Mouse (Mus musculus): ENCODE results near the gene Fancl.
A peak's percentile ranks its signal among the peaks of the same experiment; 100 is the strongest.
"Not testable (repeated sequence)": the region's sequence is repeated elsewhere in the genome, so short reads cannot be mapped to it uniquely, and the experiment has no call there.

The Fancl gene

GRCm38 (mm10) chr11:26385971-26386370 is at the start of gene Fancl:
TSS of gene Fancl (plus strand) at chr11:26386135.
- no peak for DNase-seq (ENCODE audit: extremely low spot score, low spot score)

DNA sequence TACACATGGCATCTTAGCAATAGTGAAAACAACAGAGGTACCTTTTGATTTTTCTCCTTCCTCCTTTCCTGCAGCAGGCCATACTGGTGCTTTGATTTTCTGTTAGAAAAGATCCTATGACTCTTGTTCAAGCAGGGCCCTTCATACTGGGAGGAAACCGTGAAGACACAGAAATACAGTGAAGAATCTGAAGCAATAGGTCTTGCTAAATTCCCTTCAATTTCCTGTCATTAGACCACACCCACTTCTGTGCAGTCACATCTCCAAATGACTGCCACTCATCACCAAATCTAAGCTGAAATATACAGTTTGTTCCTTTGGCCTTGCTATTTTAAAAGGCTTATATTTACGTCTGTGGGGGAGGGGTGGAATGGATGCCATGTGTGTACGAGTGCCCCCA is 49.1 kb upstream of the Fancl start:
- no peak for DNase-seq (ENCODE audit: extremely low spot score, low spot score)

DNA sequence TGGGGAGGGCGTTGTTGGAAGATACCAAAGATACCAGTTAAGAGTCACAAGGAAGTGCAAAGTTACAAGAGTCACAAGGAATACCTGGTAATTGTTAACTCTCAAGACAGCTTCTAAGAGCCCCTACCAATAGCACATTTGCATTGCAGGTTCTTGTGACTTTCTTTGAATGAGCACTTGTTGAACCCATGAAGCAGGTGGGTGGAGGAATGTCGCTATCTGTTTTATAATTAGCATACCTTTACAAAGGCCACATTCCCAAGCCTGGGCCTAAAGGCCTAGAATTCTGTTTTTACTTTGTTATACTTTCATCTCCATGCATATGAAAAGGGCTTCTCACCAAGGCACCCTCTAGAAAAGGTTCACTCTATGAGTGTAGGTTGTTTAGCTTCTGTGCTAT is 15.8 kb upstream of the Fancl start:
- not testable (repeated sequence) for DNase-seq (ENCODE audit: extremely low spot score, low spot score)

GRCm38 (mm10) chr11:26371980-26372379 is 14.0 kb upstream of the Fancl start:
- not testable (repeated sequence) for DNase-seq (ENCODE audit: extremely low spot score, low spot score)

DNA sequence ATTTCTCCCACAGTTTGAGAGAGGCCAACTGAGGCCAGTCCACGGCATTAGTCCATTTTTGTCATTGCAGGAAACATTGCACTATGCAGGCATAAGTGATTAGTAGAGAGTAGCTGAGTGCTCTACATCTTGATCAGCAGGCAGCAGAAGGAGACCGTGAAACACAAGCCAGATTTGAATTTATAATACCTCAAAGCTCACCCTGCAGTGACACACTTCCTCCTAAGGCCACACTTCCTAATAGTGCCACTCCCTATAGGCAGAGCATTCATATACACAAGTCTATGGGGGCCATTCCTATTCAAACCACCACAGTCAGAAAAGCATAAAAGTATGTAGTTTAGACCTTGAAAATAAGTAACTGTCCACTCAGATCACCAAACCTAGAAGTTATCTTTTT is 11.8 kb upstream of the Fancl start:
- no peak for DNase-seq (ENCODE audit: extremely low spot score, low spot score)

- no peak for DNase-seq (ENCODE audit: extremely low spot score, low spot score)
These were observed 7.9 kb upstream of the Fancl start for GRCm38 (mm10) chr11:26378074-26378473.

DNA sequence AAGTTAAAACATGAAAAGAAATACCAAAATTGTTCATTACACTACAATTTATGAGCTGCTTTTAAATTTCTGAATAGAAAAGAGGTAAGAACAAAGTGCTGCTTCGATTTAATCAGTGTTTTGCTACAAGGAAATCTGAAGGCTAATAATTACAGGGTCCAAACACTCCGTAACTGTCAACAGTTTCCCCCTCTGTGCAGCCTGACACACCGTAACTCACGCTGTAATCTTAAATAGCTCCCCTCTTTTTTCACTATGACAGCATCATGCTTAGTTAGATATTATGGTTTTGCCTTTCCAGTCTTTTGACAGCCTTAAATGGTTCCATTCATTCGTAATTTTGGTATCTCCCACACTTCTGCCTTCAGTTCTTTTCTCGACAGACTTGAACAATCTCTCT is 4.4 kb upstream of the Fancl start:
- no peak for DNase-seq (ENCODE audit: extremely low spot score, low spot score)

- DNase-seq (ENCODE audit: extremely low spot score, low spot score): no peak
These were observed 743 bp downstream of the Fancl start for GRCm38 (mm10) chr11:26386678-26387077.

DNA sequence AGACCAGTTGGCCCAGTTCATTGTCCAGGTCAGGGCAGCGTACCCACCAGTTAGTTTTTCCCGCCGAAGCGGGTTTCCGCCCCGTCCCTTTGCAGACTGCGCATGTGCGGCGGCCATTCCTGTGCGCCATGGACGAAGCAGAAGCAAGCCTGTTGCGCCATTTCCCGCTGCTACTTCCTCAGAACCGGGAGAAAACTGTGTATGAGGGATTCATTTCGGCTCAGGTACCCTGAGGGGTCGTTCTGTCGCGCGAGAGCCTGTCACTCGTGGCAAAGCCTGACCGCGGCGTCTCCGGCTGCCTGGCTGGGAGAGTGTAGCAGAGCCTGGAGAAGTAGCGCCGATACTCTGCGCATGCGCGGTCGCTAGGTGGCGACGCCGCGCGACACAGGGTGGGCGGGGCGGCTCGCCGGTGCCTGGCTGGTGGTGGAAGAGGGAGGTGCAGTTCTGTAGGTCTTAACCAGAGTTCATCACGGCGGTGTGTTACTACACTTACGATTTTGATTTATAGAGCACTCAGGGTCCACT is 1.2 kb downstream of the Fancl start:
- DNase-seq (ENCODE audit: extremely low spot score, low spot score): peak; percentile 97

DNA sequence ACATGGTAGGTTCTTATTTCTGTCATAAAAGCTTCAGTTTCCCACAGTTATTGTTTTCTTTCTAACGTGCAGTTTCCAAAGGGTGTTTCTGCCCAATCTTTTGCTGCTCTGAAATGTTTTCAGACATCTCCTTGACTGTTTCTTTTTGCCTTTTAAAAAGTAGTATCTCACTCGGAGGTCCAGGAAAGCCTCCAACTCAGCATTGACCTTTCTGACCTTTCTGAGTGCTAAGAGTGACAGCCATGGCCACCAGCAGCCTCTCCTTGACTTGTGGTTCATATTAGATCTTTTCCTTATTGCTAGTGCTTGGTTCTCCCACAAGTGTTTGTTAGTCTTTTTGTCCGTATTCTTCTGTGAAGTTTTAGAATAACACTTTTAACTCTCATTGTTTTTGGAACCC is 9.6 kb downstream of the Fancl start:
- DNase-seq (ENCODE audit: extremely low spot score, low spot score): no peak

DNA sequence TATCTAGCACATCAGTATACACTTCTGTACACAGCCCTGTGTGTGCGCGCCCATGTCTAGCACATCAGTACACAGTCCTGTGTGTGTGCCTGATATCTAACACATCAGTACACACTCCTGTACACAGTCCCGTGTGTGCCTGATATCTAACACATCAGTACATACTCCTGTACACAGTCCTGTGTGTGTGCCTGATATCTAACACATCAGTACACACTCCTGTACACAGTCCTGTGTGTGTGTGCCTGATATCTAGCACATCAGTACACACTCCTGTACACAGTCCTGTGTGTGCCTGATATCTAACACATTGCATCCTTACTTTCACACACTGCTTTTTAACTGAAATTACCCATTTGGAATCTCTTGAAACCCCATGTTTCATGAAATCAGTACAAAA is 27.0 kb downstream of the Fancl start:
- DNase-seq (ENCODE audit: extremely low spot score, low spot score): no peak

DNA sequence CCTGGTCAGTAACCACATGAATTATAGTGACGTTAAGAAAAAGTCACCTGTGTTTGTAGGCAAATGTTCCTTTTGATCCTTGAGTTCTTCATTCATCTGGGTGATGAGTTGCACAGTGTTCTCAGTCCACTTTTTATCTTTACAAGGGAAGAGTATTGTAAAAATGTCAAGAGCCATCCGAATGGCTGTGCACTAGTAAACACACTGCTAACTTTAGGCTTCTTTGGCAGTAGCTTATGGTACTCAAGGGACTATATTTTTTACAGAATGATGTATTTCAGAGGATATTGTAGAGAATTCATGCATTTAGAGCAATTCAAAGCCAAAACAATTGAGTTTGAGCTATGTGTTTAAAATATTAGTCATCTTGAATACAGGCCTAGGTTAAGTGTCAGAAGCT is 35.5 kb downstream of the Fancl start:
- DNase-seq (ENCODE audit: extremely low spot score, low spot score): no peak

DNA sequence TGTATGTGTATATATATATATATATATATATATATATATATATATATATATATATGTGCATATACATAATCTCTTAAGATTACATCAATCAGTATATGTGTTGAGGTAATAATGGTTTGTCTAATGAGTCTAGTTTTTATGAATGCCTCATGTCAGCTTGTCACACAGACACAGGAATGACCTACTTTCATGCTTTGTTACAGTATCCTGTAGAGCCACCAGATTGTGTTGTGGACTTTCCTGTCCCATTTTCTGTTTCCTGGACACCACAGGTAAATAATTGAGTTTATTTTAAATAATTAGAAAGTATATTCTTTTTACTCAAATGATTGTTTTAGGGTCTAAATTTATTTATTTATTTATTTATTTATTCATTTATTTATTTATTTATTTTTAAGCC is 48.3 kb downstream of the Fancl start:
- DNase-seq (ENCODE audit: extremely low spot score, low spot score): no peak

DNA sequence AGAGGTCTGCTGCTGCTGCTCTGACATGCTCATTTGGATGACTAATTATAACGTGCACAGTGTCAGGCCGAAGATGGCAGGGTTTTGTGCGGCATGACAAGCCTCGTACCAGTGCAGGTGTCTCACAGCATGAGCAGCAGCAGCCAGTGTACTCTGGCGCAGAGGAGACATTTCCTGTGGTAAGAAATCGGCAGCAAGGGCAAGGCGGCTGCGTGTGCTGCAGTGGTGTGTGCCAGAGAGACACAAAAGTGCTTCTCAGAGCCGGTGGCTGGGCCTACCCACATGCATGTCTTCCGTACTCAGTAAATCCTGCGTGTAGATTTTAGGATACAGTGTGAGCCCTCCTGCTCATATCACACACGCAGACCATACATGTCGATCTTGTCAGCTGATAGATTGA is 51.9 kb downstream of the Fancl start:
- no peak for DNase-seq (ENCODE audit: extremely low spot score, low spot score)

DNA sequence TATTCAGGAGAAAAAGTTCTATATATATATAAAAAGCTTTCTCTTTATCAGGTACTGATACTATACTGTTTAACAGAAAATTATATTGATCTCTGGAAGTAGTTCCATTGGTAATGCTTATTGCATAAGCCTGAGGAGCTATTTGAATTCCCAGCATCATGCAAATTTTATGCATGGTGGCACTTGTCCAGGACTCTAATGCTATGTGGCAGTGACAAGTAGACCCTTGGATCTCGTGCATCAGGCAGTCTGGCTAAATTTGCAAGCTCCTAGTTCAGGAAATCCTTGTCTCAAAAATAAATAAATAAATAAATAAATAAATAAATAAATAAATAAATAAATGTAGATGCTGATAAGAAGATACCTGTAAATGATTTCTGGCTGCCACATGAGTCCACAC is 55.2 kb downstream of the Fancl start:
- DNase-seq (ENCODE audit: extremely low spot score, low spot score): no peak

GRCm38 (mm10) chr11:26444374-26444773 is 58.4 kb downstream of the Fancl start:
- DNase-seq (ENCODE audit: extremely low spot score, low spot score): no peak

GRCm38 (mm10) chr11:26449789-26450188 is 63.9 kb downstream of the Fancl start:
- no peak for DNase-seq (ENCODE audit: extremely low spot score, low spot score)

GRCm38 (mm10) chr11:26450636-26451035 is 64.7 kb downstream of the Fancl start:
- DNase-seq (ENCODE audit: extremely low spot score, low spot score): no peak

GRCm38 (mm10) chr11:26451228-26451627 is 65.3 kb downstream of the Fancl start:
- DNase-seq (ENCODE audit: extremely low spot score, low spot score): no peak

DNA sequence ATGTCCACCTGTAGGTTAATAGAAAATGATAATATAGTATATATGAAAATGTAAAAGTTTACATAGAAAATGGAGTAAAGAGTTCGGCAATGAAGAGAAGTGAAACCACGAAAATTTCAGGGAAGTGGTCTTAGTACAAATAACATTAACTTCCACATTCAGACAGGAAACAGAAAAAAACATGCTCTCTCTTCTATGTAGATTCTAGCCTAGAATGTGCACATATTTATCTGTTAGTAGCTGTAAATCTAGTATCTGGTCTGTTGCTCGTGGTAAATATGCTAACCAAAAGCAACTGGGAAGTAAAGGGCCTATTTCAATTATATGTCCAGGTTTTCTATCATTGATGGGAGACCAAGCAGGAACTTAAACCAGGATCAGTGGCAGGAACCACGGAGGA is 66.8 kb downstream of the Fancl start:
- DNase-seq (ENCODE audit: extremely low spot score, low spot score): no peak

- DNase-seq (ENCODE audit: extremely low spot score, low spot score): no peak
These were observed 68.1 kb downstream of the Fancl start for GRCm38 (mm10) chr11:26454081-26454480.

DNA sequence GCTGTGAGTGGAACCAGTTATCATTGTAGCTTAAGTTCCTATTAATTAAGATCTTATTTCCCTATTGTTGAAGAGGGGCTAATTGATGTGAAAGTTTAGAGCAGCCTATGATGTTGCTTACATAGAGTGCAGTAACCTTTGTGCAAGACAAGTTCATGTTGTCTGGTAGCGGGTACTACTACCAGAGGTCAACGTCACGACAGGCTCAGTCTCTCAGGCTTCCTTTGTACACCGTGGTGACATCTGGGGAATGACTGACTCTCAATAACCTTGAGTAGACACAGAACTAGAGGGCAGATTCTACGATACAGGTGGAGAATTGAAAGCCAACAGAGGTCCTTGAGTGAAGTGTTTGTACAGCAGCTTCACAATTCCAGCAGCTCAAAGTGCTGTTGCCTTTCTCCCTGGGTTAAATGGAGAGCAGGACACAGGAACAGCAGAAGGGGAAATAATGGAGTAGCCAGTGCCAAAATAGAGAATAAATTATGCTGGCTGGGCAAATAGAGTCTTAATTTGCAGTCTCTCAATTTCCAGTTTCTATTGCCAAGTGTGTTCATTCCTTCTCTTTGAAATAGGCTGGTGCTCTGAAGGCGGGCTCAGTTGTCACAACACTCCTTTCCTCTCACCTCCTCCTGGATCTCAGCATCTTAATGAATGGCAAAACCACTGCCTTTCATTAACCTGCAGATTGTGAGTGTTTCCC is 91.3 kb downstream of the Fancl start:
- DNase-seq (ENCODE audit: extremely low spot score, low spot score): no peak

- no peak for DNase-seq (ENCODE audit: extremely low spot score, low spot score)
These were observed 95.8 kb downstream of the Fancl start for GRCm38 (mm10) chr11:26481691-26482242.

Measured in neural tube, embryonic 10.5 days (tissue).